Mouse (Mus musculus) erythroblast, adult 5-6 weeks (primary cell): ENCODE measurements at regions not wholly inside any gene's neighbourhood (a gene's known extent, or its start where the extent isn't known, plus 50 kb on each side); places are given as distances from the start of the nearest gene placed in this dataset.

ENCODE experiments used
- ATAC-seq: replicated peaks from 2 replicates; pipeline ENCODE4 v1.8.0; 2016; ENCODE audit warnings: moderate number of reproducible peaks, mild to moderate bottlenecking, moderate TSS enrichment, inconsistent platforms; ENCODE audit not compliant: poor library complexity, low FRiP score, severe bottlenecking

GRCm38 (mm10) chr5:46795102-46795501, 937.7 kb upstream of the Lcorl start:
- no peak for ATAC-seq

GRCm38 (mm10) chr5:46794028-46794705, 936.8 kb upstream of the Lcorl start:
- no peak for ATAC-seq

GRCm38 (mm10) chr5:46791051-46791450, 933.6 kb upstream of the Lcorl start:
- ATAC-seq, result no peak

GRCm38 (mm10) chr5:46790536-46790935, 933.1 kb upstream of the Lcorl start:
- ATAC-seq, result no peak

- no peak for ATAC-seq
These were observed 929.7 kb upstream of the Lcorl start for GRCm38 (mm10) chr5:46787079-46787478.

GRCm38 (mm10) chr5:46756094-46756493, 898.7 kb upstream of the Lcorl start:
- no peak for ATAC-seq

- no peak for ATAC-seq
These were observed 882.7 kb upstream of the Lcorl start for GRCm38 (mm10) chr5:46740034-46740582.

- ATAC-seq, result no peak
These were observed 875.1 kb upstream of the Lcorl start for GRCm38 (mm10) chr5:46732510-46732909.

- ATAC-seq, result no peak
These were observed 874.6 kb upstream of the Lcorl start for GRCm38 (mm10) chr5:46732025-46732424.

GRCm38 (mm10) chr5:46731297-46731696, 873.9 kb upstream of the Lcorl start:
- no peak for ATAC-seq

- no peak for ATAC-seq
These were observed 852.2 kb upstream of the Lcorl start for GRCm38 (mm10) chr5:46709596-46709995.

- ATAC-seq, result no peak
These were observed 850.4 kb upstream of the Lcorl start for GRCm38 (mm10) chr5:46707845-46708244.

- ATAC-seq, result no peak
These were observed 849.6 kb upstream of the Lcorl start for GRCm38 (mm10) chr5:46707021-46707420.

- ATAC-seq, result no peak
These were observed 820.6 kb upstream of the Lcorl start for GRCm38 (mm10) chr5:46678007-46678406.

- no peak for ATAC-seq
These were observed 817.5 kb upstream of the Lcorl start for GRCm38 (mm10) chr5:46674810-46675502.

- no peak for ATAC-seq
These were observed 816.0 kb upstream of the Lcorl start for GRCm38 (mm10) chr5:46673413-46673812.

GRCm38 (mm10) chr5:46670484-46670883, 813.1 kb upstream of the Lcorl start:
- ATAC-seq, result no peak

GRCm38 (mm10) chr5:46666250-46666649, 808.8 kb upstream of the Lcorl start:
- no peak for ATAC-seq

GRCm38 (mm10) chr5:46657065-46657464, 799.6 kb upstream of the Lcorl start:
- ATAC-seq, result no peak

GRCm38 (mm10) chr5:46654189-46654588, 796.8 kb upstream of the Lcorl start:
- no peak for ATAC-seq

- no peak for ATAC-seq
These were observed 785.6 kb upstream of the Lcorl start for GRCm38 (mm10) chr5:46643009-46643408.
